Mouse (Mus musculus) intestine, embryonic 14.5 days (tissue): Measurements from ENCODE around the gene Batf2. TPM values are rescaled to one million over a fixed set of nuclear protein-coding genes. Genes with fewer than 3 reads are reported as not detected.

Experiments
- ATAC-seq: fragments of 200-750 bp; cut with Nextera tagmentation; replicated peaks from 2 replicates; pipeline ENCODE4 v1.8.0; 2017; ENCODE audit warnings: low read depth, moderate number of reproducible peaks, moderate TSS enrichment, moderate library complexity; ENCODE audit not compliant: low FRiP score, low TSS enrichment
- DNase-seq: peaks from one replicate; pipeline ENCODE4 v3.0.0-alpha.2; 2018; ENCODE audit warnings: low spot score
- H3K27ac ChIP-seq: fragments of 300-500 bp; sonication (generic); 2 replicates; pipeline ENCODE4 v1.5.1; 2014; ENCODE audit warnings: low read depth, mild to moderate bottlenecking, control low read depth
- H3K27me3 ChIP-seq: fragments of 300-500 bp; sonication (generic); replicated peaks from 2 replicates; pipeline ENCODE4 v1.6.1; 2014; ENCODE audit warnings: low read length, control low read depth; ENCODE audit not compliant: control insufficient read depth, insufficient read depth
- H3K36me3 ChIP-seq: fragments of 300-500 bp; sonication (generic); 2 replicates; pipeline ENCODE4 v1.6.1; 2014; ENCODE audit warnings: low read length, control low read depth; ENCODE audit not compliant: control insufficient read depth, insufficient read depth
- H3K4me1 ChIP-seq: fragments of 300-500 bp; sonication (generic); replicated peaks from 2 replicates; pipeline ENCODE4 v1.6.1; 2014; ENCODE audit warnings: low read length, control low read depth, mixed read lengths; ENCODE audit not compliant: control insufficient read depth, insufficient read depth
- H3K4me2 ChIP-seq: fragments of 300-500 bp; sonication (generic); 2 replicates; pipeline ENCODE4 v1.6.1; 2014; ENCODE audit warnings: low read length
- H3K4me3 ChIP-seq: fragments of 300-500 bp; sonication (generic); 2 replicates; pipeline ENCODE4 v1.5.1; 2014; ENCODE audit warnings: low read depth, low read length, control low read depth, mixed read lengths
- H3K9ac ChIP-seq: fragments of 300-500 bp; sonication (generic); 2 replicates; pipeline ENCODE4 v1.6.1; 2014; ENCODE audit warnings: mild to moderate bottlenecking, low read length
- H3K9me3 ChIP-seq: fragments of 300-500 bp; sonication (generic); 2 replicates; pipeline ENCODE4 v1.6.1; 2016; ENCODE audit warnings: low read length, control low read depth; ENCODE audit not compliant: control insufficient read depth
- WGBS: fragments of 180-500 bp; shearing (Covaris S2); extraction: QIAGEN DNeasy Blood & Tissue Kit; methylation state at CpG from one replicate; pipeline ENCODE4 v1.1.7; 2014; 5-methylcytosine and 5-hydroxymethylcytosine counted together
- polyA plus RNA-seq: library from polyadenylated mRNA; unstranded; fragments of >200 nt; fragmentation: Nextera tagmentation; extraction: Ambion mirVana; gene quantifications from 2 replicates; pipeline ENCODE4 v1.2.1, GENCODE M21; 2014

Gene Batf2
- polyA plus RNA-seq, 1 experiment from 2014 or later, result 1.1 TPM

DNA sequence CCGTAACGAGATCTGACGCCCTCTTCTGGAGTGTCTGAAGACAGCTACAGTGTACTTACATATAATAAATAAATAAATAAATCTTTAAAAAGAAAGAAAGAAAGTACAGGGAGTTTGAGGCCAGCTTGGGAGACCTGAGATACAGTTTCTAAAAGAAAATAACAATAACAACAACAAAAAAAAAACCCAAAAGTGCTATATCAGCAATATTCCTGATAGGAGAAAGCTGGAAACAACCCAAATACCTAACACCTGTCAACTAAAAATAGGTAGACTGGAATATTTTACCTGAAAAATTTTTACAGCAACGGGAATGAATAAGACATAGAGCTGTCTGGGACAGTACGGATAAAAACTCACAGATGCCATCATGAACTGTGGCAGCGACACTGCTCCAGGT, 38.0 kb downstream of the Batf2 start:
- ATAC-seq, result no peak
- 91% methylated on average over 3 of the region's 6 CpGs for WGBS
- Histone ChIP-seq H3K4me2 (no peak overlapping the region), H3K4me1 (no peaks in the 10 kb centered on the region), H3K27me3 (no peaks in the 10 kb centered on the region), H3K9ac (no peak overlapping the region), H3K36me3 (no peaks in the 10 kb centered on the region), H3K9me3 (no peaks in the 10 kb centered on the region), H3K4me3 (no peak overlapping the region), H3K27ac (no peak overlapping the region)
- DNase-seq, result no peak

DNA sequence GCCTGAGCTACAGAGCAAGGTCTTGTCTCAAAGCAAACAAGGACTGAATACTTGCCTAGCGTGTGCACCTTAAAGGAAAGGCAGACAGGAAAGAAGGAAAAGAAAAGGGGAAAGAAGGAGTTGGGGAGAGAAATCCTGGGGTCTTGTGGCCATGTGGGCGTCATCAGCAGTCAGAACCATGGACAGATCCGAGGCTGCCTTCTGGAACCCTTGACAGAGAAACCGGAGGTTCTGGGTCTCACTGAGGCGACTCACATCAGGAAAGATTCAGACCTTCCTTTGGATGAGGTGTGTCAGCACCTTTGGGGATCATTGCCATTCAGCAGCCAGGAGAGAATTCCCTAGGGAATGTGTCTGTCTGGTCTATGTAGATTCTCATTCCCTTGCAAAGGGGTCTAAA, 40.8 kb downstream of the Batf2 start:
- Histone ChIP-seq H3K27ac (no peak overlapping the region), H3K36me3 (no peaks in the 10 kb centered on the region), H3K4me2 (no peak overlapping the region), H3K4me1 (no peaks in the 10 kb centered on the region), H3K9ac (no peak overlapping the region), H3K4me3 (no peak overlapping the region), H3K9me3 (no peaks in the 10 kb centered on the region), H3K27me3 (no peaks in the 10 kb centered on the region)
- DNase-seq (peak; percentile 83), ATAC-seq (no peak)
- WGBS, result 16% methylated on average over 5 of the region's 5 CpGs

DNA sequence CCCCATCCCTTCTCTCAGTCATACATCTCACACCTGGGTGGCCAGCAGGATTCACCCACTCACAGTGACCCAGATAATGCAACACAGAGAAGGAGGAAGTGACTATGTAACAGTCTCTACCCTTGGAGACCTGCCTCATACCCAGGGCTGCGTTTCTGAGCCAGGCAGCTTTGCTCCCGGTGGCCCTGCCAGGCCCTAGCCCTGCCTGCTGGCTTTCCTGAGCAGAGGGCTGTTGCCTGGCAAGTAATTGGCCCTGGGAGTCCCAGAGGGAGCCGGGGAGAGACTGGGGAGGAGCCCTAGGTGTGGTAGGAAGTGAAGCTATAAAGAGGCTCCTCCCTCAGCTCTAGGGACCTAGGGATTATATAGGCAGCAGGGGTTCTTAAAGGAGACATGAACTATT, 41.8 kb downstream of the Batf2 start:
- H3K4me3 ChIP-seq, result no peak overlapping the region
- no peak overlapping the region for H3K27ac ChIP-seq
- WGBS, result 11% methylated on average over 3 of the region's 3 CpGs
- H3K4me1 ChIP-seq, result no peaks in the 10 kb centered on the region
- DNase-seq (no peak), ATAC-seq (no peak)
- no peaks in the 10 kb centered on the region for H3K9me3 ChIP-seq
- H3K36me3 ChIP-seq, result no peaks in the 10 kb centered on the region
- H3K27me3 ChIP-seq, result no peaks in the 10 kb centered on the region
- no peak overlapping the region for H3K4me2 ChIP-seq
- no peak overlapping the region for H3K9ac ChIP-seq

DNA sequence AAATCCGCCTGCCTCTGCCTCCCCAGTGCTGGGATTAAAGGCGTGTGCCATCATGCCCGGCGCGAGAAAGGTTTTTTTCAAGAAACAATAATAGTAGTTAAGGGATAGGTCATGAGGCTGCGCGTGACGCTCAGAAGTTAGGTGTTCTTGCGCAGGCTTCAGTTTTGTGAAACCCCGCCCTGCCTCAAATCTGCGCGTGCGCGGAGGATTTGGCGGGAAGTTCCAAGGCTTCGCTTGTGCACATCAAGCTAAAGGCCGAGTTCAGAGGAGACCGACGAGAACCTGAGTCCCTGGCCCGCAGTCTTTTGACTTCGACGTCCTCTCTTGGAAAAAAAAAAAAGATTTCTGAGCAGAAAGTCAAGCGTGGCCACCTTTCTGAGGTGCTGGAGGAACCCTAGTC, 43.3 kb downstream of the Batf2 start, which contains the start of gene Majin:
Gene Majin, plus strand, starts transcription at position 258 of the 400 bp plus-strand sequence.
- H3K9ac ChIP-seq, result no peak within 1 kb of the TSS
- no peaks in the 10 kb centered on the region for H3K27me3 ChIP-seq
- no peaks in the 10 kb centered on the region for H3K36me3 ChIP-seq
- no peaks in the 10 kb centered on the region for H3K4me1 ChIP-seq
- no peaks in the 10 kb centered on the region for H3K9me3 ChIP-seq
- H3K27ac ChIP-seq, result no peak within 1 kb of the TSS
- H3K4me2 ChIP-seq, result no peak within 1 kb of the TSS
- WGBS, result 82% methylated on average over 23 of the region's 23 CpGs
- no peak within 1 kb of the TSS for H3K4me3 ChIP-seq
- no peak for ATAC-seq
- DNase-seq, result no peak

DNA sequence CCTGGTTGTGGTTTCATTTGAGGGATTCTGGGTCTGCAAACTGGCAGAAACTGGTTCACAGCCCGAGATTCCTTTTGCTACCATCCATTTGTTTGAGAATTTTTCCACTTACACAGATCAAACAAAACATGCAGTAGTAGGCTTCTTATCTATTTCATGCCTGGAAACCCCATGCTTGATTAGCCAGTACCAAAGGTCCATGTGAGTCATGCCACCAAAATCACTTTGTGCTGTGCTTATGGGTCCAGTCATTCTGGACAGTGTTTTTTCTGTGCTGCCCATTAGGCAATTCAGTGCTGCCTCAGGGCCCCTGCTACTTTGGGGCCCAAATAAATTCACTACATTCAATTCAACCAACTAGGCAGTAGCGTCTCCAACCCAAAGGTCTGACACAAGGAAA, 63.5 kb downstream of the Batf2 start:
- ATAC-seq (no peak), DNase-seq (no peak)
- no peaks in the 10 kb centered on the region for H3K36me3 ChIP-seq
- H3K4me2 ChIP-seq, result no peak overlapping the region
- no peak overlapping the region for H3K27ac ChIP-seq
- no peak overlapping the region for H3K4me3 ChIP-seq
- 77% methylated on average over 2 of the region's 2 CpGs for WGBS
- H3K9ac ChIP-seq, result no peak overlapping the region
- no peaks in the 10 kb centered on the region for H3K9me3 ChIP-seq
- H3K27me3 ChIP-seq, result no peaks in the 10 kb centered on the region
- H3K4me1 ChIP-seq, result no peaks in the 10 kb centered on the region

DNA sequence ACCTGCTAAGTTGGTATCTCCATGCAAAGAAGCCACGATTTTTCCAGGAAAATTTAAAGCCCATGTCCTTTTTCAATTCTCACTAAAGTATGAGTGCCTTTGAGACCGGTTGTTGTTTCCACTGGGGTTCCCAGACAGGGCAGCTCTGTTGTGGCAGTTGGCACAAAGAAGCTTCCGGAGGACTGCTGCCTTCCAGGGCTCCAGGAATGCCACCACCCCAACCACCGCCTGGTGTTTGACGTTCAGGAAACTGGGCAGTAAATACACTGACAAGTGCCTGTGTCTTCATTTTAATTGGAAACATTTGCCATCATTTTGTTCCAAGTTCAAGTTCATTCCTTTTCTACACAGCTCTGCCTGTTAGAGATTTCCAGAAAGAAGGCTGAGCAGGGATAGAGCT, 65.9 kb downstream of the Batf2 start:
- H3K9me3 ChIP-seq, result no peaks in the 10 kb centered on the region
- H3K4me2 ChIP-seq, result no peak overlapping the region
- ATAC-seq, result no peak
- no peak overlapping the region for H3K27ac ChIP-seq
- no peaks in the 10 kb centered on the region for H3K36me3 ChIP-seq
- no peaks in the 10 kb centered on the region for H3K4me1 ChIP-seq
- 75% methylated on average over 5 of the region's 5 CpGs for WGBS
- no peak overlapping the region for H3K9ac ChIP-seq
- H3K27me3 ChIP-seq, result no peaks in the 10 kb centered on the region
- no peak overlapping the region for H3K4me3 ChIP-seq
- DNase-seq, result no peak

DNA sequence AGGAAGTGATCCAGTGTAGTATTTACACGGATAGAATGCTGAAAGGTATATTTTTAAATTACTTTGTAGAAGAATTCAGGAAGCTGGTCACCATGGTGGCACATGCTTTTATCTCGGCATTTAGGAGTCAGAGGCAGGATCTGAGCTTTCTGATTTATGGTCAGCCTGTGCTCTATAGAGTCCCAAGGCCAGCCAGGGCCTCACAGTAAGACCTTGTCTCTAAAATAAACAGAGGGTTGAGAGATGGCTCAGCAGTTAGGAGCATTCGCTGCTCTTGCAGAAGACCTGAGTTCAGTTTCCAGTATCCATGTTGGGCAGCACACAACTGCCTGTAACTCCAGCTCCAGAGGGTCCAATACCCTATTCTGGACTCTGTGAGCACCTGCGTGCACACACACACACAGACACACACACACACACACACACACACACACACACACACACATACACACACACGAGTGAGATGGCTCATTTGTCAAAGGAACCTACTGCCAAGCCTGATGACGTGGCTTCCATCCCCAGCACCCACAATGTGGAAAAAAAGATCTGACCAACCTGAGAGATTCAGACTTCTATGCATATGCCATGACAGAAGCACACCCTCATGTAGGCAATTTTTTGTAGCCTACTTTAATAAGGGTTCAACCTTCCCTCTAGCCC, 75.4 kb downstream of the Batf2 start:
- Histone ChIP-seq H3K27me3 (no peaks in the 10 kb centered on the region), H3K4me2 (no peak overlapping the region), H3K9me3 (no peaks in the 10 kb centered on the region), H3K27ac (no peak overlapping the region), H3K4me3 (no peak overlapping the region), H3K4me1 (no peaks in the 10 kb centered on the region), H3K9ac (no peak overlapping the region), H3K36me3 (no peaks in the 10 kb centered on the region)
- no peak for DNase-seq
- no peak for ATAC-seq
- WGBS, result 39% methylated on average over 6 of the region's 6 CpGs

DNA sequence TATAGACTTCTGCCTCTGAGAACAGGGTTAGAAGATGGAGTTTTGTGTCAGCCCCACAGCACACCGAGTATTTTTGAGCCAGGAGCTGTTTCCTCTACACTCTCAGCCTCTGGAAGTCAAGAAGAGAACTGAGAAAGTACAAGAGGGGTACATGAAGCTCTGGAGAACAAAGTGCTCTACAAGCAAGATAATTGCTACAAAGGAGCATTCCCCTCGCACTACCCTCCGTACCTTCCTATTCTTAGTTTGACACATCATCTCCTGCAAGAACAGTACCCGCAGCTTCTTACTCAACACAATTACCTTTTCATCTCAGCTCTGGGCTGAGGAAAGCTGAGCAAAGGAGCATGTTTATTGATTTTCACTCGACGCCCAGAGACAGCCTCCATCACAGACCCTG, 77.8 kb downstream of the Batf2 start:
- no peak overlapping the region for H3K4me2 ChIP-seq
- no peak for ATAC-seq
- no peak overlapping the region for H3K4me3 ChIP-seq
- no peak overlapping the region for H3K9ac ChIP-seq
- no peaks in the 10 kb centered on the region for H3K9me3 ChIP-seq
- H3K36me3 ChIP-seq, result no peaks in the 10 kb centered on the region
- no peak for DNase-seq
- 63% methylated on average over 6 of the region's 6 CpGs for WGBS
- H3K4me1 ChIP-seq, result no peaks in the 10 kb centered on the region
- no peaks in the 10 kb centered on the region for H3K27me3 ChIP-seq
- no peak overlapping the region for H3K27ac ChIP-seq
